Mouse (Mus musculus): Measurements from ENCODE around the gene Spon1. TPM values are rescaled to one million over a fixed set of nuclear protein-coding genes. Genes with fewer than 3 reads are reported as not detected.

The Spon1 gene
- total and polyA plus RNA-seq, 3 experiments = not detected

GRCm38 (mm10) chr7:113727999-113728713 is 37.6 kb upstream of the Spon1 start:
- Histone ChIP-seq H3K27me3 (replicated peaks) (peaks cover 4% of the 10 kb centered on the region), H3K27ac (ENCODE audit: insufficient read depth, low read depth) (no peak overlapping the region), H3K9me3 (replicated peaks; ENCODE audit: low read length) (no peaks in the 10 kb centered on the region), H3K79me2 (replicated peaks; ENCODE audit: control insufficient read depth, extremely low read depth, insufficient read depth, poor library complexity, severe bottlenecking) (no peaks in the 10 kb centered on the region), H3K4me3 (replicated peaks in 1 of 3; ENCODE audit: low read depth in 2 of 3, low read length in 2 of 3, poor library complexity in 1 of 3) (no peak overlapping the region), H3K9ac (ENCODE audit: insufficient read depth, low read depth) (no peak overlapping the region), H3K4me1 (ENCODE audit: control insufficient read depth in 1 of 2, insufficient read depth in 2 of 2) (peaks cover 0 to 3% of the 10 kb centered on the region in 2 experiments; a peak in 1 of 4 replicates), H3K4me2 (ENCODE audit: insufficient read depth, low read depth, poor library complexity, severe bottlenecking) (no peak overlapping the region), H3K36me3 (replicated peaks in 1 of 2; ENCODE audit: control insufficient read depth in 1 of 2, insufficient read depth in 1 of 2, low read length in 1 of 2) (no peaks in the 10 kb centered on the region)
- no peak for DNase-seq (ENCODE audit: extremely low read depth)
- dilution Hi-C loops (cut with MboI; ENCODE audit: extremely low pct_ligation_motif_present, extremely low pct_unique_long_range_greater_than_20kb, low sequenced_read_pairs) = no loop called here
- TF ChIP-seq ZC3H11A (IDR thresholded peaks at IDR 0.05; ENCODE audit: low read depth, low read length) = no peak
- TF ChIP-seq SIN3A (IDR thresholded peaks at IDR 0.05; ENCODE audit: low read length) = no peak
- in situ Hi-C loops (cut with MboI; ENCODE audit: low pct_ligation_motif_present, low pct_unique_long_range_greater_than_20kb, low sequenced_read_pairs) = no loop called here

- Histone ChIP-seq H3K9me3 (replicated peaks; ENCODE audit: low read length) (no peaks in the 10 kb centered on the region), H3K27me3 (replicated peaks) (peaks cover 4% of the 10 kb centered on the region), H3K4me1 (ENCODE audit: control insufficient read depth in 1 of 2, insufficient read depth in 2 of 2) (peaks cover 0 to 3% of the 10 kb centered on the region in 2 experiments; a peak in 1 of 4 replicates), H3K27ac (ENCODE audit: insufficient read depth, low read depth) (no peak overlapping the region), H3K4me3 (replicated peaks in 1 of 3; ENCODE audit: low read depth in 2 of 3, low read length in 2 of 3, poor library complexity in 1 of 3) (no peak overlapping the region), H3K79me2 (replicated peaks; ENCODE audit: control insufficient read depth, extremely low read depth, insufficient read depth, poor library complexity, severe bottlenecking) (no peaks in the 10 kb centered on the region), H3K4me2 (ENCODE audit: insufficient read depth, low read depth, poor library complexity, severe bottlenecking) (no peak overlapping the region), H3K36me3 (replicated peaks in 1 of 2; ENCODE audit: control insufficient read depth in 1 of 2, insufficient read depth in 1 of 2, low read length in 1 of 2) (no peaks in the 10 kb centered on the region), H3K9ac (ENCODE audit: insufficient read depth, low read depth) (no peak overlapping the region)
- dilution Hi-C loops (cut with MboI; ENCODE audit: extremely low pct_ligation_motif_present, extremely low pct_unique_long_range_greater_than_20kb, low sequenced_read_pairs) = no loop called here
- in situ Hi-C loops (cut with MboI; ENCODE audit: low pct_ligation_motif_present, low pct_unique_long_range_greater_than_20kb, low sequenced_read_pairs) = no loop called here
- no peak for DNase-seq (ENCODE audit: extremely low read depth)
- TF ChIP-seq SMC3 (IDR thresholded peaks at IDR 0.05; ENCODE audit: low read depth, low read length) (no peak), TBP (conservative IDR thresholded peaks at IDR 0.05; ENCODE audit: low read depth, low read length) (no peak), NELFE (IDR thresholded peaks at IDR 0.05; ENCODE audit: low read depth, low read length) (no peak), ZC3H11A (IDR thresholded peaks at IDR 0.05; ENCODE audit: low read depth, low read length) (no peak), MAZ (IDR thresholded peaks at IDR 0.05; ENCODE audit: low read depth, low read length) (no peak), USF1 (IDR thresholded peaks at IDR 0.05; ENCODE audit: low read depth, low read length) (no peak), ZMIZ1 (IDR thresholded peaks at IDR 0.05; ENCODE audit: low read depth, low read length) (no peak), ETS1 (conservative IDR thresholded peaks at IDR 0.05; ENCODE audit: low read depth, low read length) (no peak), E2F4 (IDR thresholded peaks at IDR 0.05; ENCODE audit: insufficient replicate concordance, low read depth, low read length) (no peak), GABPA (IDR thresholded peaks at IDR 0.05; ENCODE audit: insufficient replicate concordance, low read depth, low read length) (no peak), CTCF (conservative IDR thresholded peaks at IDR 0.05 in 1 of 2, IDR thresholded peaks at IDR 0.05 in 1 of 2; ENCODE audit: low read depth in 2 of 2, low read length in 2 of 2) (no peak), JUN (IDR thresholded peaks at IDR 0.05; ENCODE audit: insufficient read depth, low read depth, low read length) (no peak), MEF2A (IDR thresholded peaks at IDR 0.05; ENCODE audit: borderline replicate concordance, low read depth, low read length) (no peak), MAX (IDR thresholded peaks at IDR 0.05; ENCODE audit: low read length) (no peak), BHLHE40 (IDR thresholded peaks at IDR 0.05; ENCODE audit: low read depth, low read length) (no peak)
These were observed 36.9 kb upstream of the Spon1 start for GRCm38 (mm10) chr7:113728926-113729325.
